Mouse (Mus musculus) thymus, adult 2 months (tissue): ENCODE data around the gene Taf5. TPM values are rescaled to one million over a fixed set of nuclear protein-coding genes. Genes with fewer than 3 reads are reported as not detected.

Source experiments
- DNase-seq: peaks from one replicate; pipeline ENCODE4 v3.0.0; 2021
- H3K27ac ChIP-seq: fragments of 200-500 bp; 2 replicates; pipeline ENCODE4 v1.5.1; 2012; ENCODE audit warnings: low read length, control low read depth; ENCODE audit not compliant: control insufficient read depth, insufficient read depth
- H3K27me3 ChIP-seq: fragments of 200-500 bp; 2 replicates; pipeline ENCODE4 v1.6.1; 2012; ENCODE audit warnings: mild to moderate bottlenecking, low read length, moderate library complexity, mixed read lengths; ENCODE audit not compliant: control insufficient read depth, insufficient read depth
- H3K36me3 ChIP-seq: fragments of 200-500 bp; 2 replicates; pipeline ENCODE4 v1.6.1; 2012; ENCODE audit warnings: mild to moderate bottlenecking, low read length, moderate library complexity; ENCODE audit not compliant: control insufficient read depth, insufficient read depth
- H3K4me1 ChIP-seq: fragments of 200-500 bp; replicated peaks from 2 replicates; pipeline ENCODE4 v1.6.1; 2012; ENCODE audit warnings: low read length; ENCODE audit not compliant: control insufficient read depth, insufficient read depth
- H3K4me3 ChIP-seq: fragments of 200-500 bp; 2 replicates; pipeline ENCODE4 v1.5.1; 2012; ENCODE audit warnings: mild to moderate bottlenecking, low read length, control low read depth, moderate library complexity; ENCODE audit not compliant: control insufficient read depth, insufficient read depth
- CTCF ChIP-seq: fragments of 200-500 bp; IDR thresholded peaks from 2 replicates; pipeline ENCODE4 v1.5.1; 2012; ENCODE audit warnings: mild to moderate bottlenecking, control low read depth, low read length, moderate library complexity, borderline replicate concordance; ENCODE audit not compliant: control insufficient read depth, poor library complexity, insufficient read depth; ENCODE audit errors: extremely low read depth
- POLR2A ChIP-seq: fragments of 200-500 bp; IDR thresholded peaks from 2 replicates; pipeline ENCODE4 v1.6.1; 2012; ENCODE audit warnings: mild to moderate bottlenecking, low read length, control low read depth, moderate library complexity; ENCODE audit not compliant: control insufficient read depth, poor library complexity, insufficient read depth; ENCODE audit errors: extremely low read depth
- WGBS: fragments of 180-500 bp; shearing (Covaris S2); methylation state at CpG from one replicate; pipeline ENCODE4 v1.1.7; 2018; 5-methylcytosine and 5-hydroxymethylcytosine counted together
- polyA plus RNA-seq: library from polyadenylated mRNA; depleted of rRNA; stranded (reverse); fragments of >200 nt; gene quantifications from 2 replicates; pipeline ENCODE4 v1.2.3, GENCODE M21; 2012

Taf5 gene
- polyA plus RNA-seq, 1 experiment, result 6.7 TPM

- H3K4me3 ChIP-seq, result peak within 1 kb of the TSS; percentile 74
- TF ChIP-seq POLR2A (peak; percentile 88), CTCF (peak; percentile 73)
- H3K36me3 ChIP-seq, result peaks cover 2% of the 10 kb centered on the region
- 0 out of 2 replicates have a peak, but pooled peaks cover 3% of the 10 kb centered on the region for H3K4me1 ChIP-seq
- peak within 1 kb of the TSS; percentile 30 for H3K27ac ChIP-seq
- WGBS, result under 1% methylated on average over 56 of the region's 56 CpGs
- DNase-seq, result peak; percentile 96
- H3K27me3 ChIP-seq, result no peaks in the 10 kb centered on the region
Observed at GRCm38 (mm10) chr19:47090550-47091156, 23.1 kb downstream of the Taf5 start, which contains the start of the genes Usmg5 and Pdcd11. Gene Usmg5 (minus strand): TSS chr19:47090647. Gene Pdcd11 (plus strand): TSS chr19:47090768.

DNA sequence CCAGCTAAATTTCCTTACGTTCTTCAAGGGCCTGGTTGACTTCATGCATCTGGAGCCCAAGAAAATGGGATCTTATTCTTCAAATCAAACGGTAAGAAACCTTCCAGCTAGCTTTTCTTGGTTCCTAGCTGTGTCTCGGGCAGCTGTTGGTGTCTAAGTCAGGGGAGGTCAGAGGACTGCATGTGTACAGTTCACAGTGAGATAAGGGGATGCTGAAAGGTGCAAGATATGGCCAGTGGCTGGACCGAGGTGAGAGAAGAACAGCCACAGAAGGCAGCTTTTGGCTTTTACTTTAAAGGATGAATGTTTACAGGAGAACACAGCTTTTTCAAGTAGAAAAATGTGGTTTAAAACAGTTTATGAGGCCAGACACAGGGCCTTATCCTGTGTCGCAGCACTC lies 33.5 kb downstream of the Taf5 start:
- 94% methylated on average over 5 of the region's 5 CpGs for WGBS
- H3K36me3 ChIP-seq, result peaks cover 62% of the 10 kb centered on the region
- no peaks in the 10 kb centered on the region for H3K27me3 ChIP-seq
- H3K27ac ChIP-seq, result no peak overlapping the region
- DNase-seq, result no peak
- no peak for TF ChIP-seq CTCF
- TF ChIP-seq POLR2A, result no peak
- no peak overlapping the region for H3K4me3 ChIP-seq
- no peaks in the 10 kb centered on the region for H3K4me1 ChIP-seq

DNA sequence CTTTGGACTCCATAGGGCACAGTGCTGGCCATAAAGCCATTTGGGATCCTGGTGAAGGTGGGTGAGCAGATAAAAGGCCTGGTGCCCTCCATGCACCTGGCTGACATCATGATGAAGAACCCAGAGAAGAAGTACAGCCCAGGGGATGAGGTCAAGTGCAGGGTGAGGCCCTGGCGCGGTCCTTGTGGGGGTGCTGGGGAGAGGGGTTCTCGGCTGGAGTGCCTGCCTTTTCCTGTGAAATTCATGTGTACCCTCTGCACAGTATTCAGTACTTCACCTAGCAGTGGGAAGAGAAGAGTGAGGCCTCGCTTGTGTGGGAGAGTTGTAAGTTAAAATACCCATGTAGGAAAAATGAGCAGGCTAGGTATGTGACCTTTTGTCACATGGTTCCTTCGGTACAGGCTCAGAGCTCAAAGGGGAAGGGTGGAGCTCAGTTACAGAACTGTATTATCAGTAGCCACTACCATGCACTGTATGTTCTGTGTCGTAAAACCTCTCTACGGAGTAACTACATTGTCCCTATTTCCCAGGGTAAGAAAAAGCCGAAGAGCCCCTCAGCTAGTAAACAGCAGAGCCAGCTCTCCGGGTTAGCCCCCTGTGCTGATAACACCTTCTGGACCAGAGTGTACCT lies 37.2 kb downstream of the Taf5 start:
- Histone ChIP-seq H3K27ac (no peak overlapping the region), H3K4me3 (no peak overlapping the region), H3K27me3 (no peaks in the 10 kb centered on the region), H3K36me3 (peaks cover 75% of the 10 kb centered on the region), H3K4me1 (no peaks in the 10 kb centered on the region)
- no peak for DNase-seq
- no peak for TF ChIP-seq CTCF
- TF ChIP-seq POLR2A, result no peak
- 96% methylated on average over 9 of the region's 9 CpGs for WGBS

DNA sequence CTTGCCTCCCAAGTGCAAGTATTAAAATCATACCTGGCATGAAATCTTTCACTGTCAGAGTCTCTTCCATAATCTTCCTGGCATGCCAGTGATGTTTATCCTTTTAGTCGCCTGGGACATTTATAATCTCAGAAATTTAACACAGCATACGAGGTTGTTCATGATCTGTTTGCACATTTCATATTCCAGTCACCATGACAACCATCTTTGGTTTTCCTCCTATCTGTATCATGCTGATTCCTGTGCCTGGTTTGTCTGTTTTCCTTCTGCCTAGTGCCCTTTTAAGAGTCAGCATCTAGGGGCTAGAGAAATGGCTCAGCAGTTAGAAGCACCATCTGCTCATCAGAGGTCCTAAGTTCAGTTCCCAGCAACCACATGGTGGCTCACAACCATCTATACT lies 51.1 kb downstream of the Taf5 start:
- Histone ChIP-seq H3K4me1 (no peaks in the 10 kb centered on the region), H3K27ac (no peak overlapping the region), H3K36me3 (peaks cover 23% of the 10 kb centered on the region), H3K4me3 (no peak overlapping the region), H3K27me3 (no peaks in the 10 kb centered on the region)
- 96% methylated on average over 2 of the region's 2 CpGs for WGBS
- TF ChIP-seq CTCF, result no peak
- no peak for TF ChIP-seq POLR2A
- DNase-seq, result no peak

- Histone ChIP-seq H3K4me3 (no peak overlapping the region), H3K4me1 (no peaks in the 10 kb centered on the region), H3K27me3 (no peaks in the 10 kb centered on the region), H3K27ac (no peak overlapping the region), H3K36me3 (peaks cover 9% of the 10 kb centered on the region)
- TF ChIP-seq CTCF (no peak), POLR2A (no peak)
- DNase-seq, result peak; percentile 24
- WGBS, result 38% methylated on average over 4 of the region's 4 CpGs
Observed at GRCm38 (mm10) chr19:47121054-47121453, 53.5 kb downstream of the Taf5 start.

- no peaks in the 10 kb centered on the region for H3K27me3 ChIP-seq
- WGBS, result 48% methylated on average over 2 of the region's 2 CpGs
- TF ChIP-seq POLR2A (no peak), CTCF (no peak)
- no peak overlapping the region for H3K4me3 ChIP-seq
- H3K4me1 ChIP-seq, result no peaks in the 10 kb centered on the region
- H3K36me3 ChIP-seq, result peaks cover 9% of the 10 kb centered on the region
- DNase-seq, result peak; percentile 46
- no peak overlapping the region for H3K27ac ChIP-seq
Observed at GRCm38 (mm10) chr19:47122802-47123201, 55.3 kb downstream of the Taf5 start.
